Mouse (Mus musculus): ENCODE measurements around the gene Cphx1.
"Not testable (repeated sequence)": the region's sequence is repeated elsewhere in the genome, so short reads cannot be mapped to it uniquely, and the experiment has no call there.

- not testable (repeated sequence) for TF ChIP-seq POLR2A, CTCF (IDR thresholded peaks at IDR 0.05; ENCODE audit: extremely low read depth, insufficient read depth, low read length)
Observed at GRCm38 (mm10) chr14:25918427-25919170, 19.5 kb upstream of the Cphx1 start.
